Mouse (Mus musculus) G1E (cell line): ENCODE results near the gene Carhsp1.

Experiments used
- CTCF ChIP-seq: IDR thresholded peaks from 2 replicates; pipeline ENCODE4 v1.5.1; 2012; ENCODE audit warnings: low read depth, low read length, inconsistent platforms, mixed read lengths
- GATA1 ChIP-seq: IDR thresholded peaks from 2 replicates; pipeline ENCODE4 v1.6.1; 2012; ENCODE audit warnings: borderline replicate concordance, low read length, inconsistent platforms, mixed read lengths
- GATA2 ChIP-seq: IDR thresholded peaks from 2 replicates; pipeline ENCODE4 v1.6.1; 2012; ENCODE audit warnings: low read depth, low read length, inconsistent platforms, borderline replicate concordance

DNA sequence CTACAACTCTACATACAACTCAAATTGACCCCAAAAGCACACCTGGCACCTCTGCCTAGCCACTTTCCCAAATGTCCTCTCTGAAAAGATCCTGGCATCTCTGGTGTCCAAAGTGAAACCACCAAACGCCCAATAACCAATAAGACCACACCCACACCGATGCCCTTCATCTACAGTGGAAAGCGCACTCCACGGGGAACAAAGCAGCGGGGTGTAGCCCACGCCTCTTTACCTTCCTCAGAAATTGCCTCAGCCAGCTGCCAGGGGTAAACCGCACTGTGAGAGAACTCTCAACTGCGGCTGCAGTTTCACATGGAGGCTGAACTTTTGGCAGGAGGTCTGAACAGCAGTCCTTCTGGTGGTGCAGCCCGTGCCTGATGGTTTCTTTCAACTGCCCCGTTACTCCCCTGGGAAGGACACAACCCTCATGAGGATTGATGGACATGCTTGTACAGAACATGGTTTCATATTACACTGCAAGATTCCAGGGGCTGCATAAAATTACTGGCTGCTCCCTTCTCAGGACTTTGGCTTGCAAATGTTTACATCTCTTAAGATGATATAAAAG, 43.6 kb upstream of the Carhsp1 start:
- TF ChIP-seq GATA2 (no peak), CTCF (no peak), GATA1 (no peak)
